Mouse (Mus musculus) ES-E14 (cell line): Measurements from ENCODE around the gene Pxdc1. TPM values are rescaled to one million over a fixed set of nuclear protein-coding genes. Genes with fewer than 3 reads are reported as not detected.

Source experiments
- DNase-seq: peaks from one replicate; pipeline ENCODE4 v3.0.0-alpha.2; 2013; ENCODE audit warnings: low read depth, low spot score
- H3K27ac ChIP-seq: 2 replicates; pipeline ENCODE4 v1.5.1; 2012; ENCODE audit warnings: low read depth, mild to moderate bottlenecking, low read length, moderate library complexity, mixed read lengths; ENCODE audit not compliant: poor library complexity, insufficient read depth, severe bottlenecking
- H3K36me3 ChIP-seq: 2 replicates; pipeline ENCODE4 v1.6.1; 2012; ENCODE audit warnings: mild to moderate bottlenecking, low read length, moderate library complexity, mixed read lengths; ENCODE audit not compliant: control insufficient read depth, poor library complexity, insufficient read depth, severe bottlenecking
- H3K4me1 ChIP-seq, 2 experiments: fragments of 150-350 bp in 1 of 2; sonication (generic) in 1 of 2; 2 replicates each; pipeline ENCODE4 v1.6.1; 2012; ENCODE audit warnings: low read length in 2 of 2, mild to moderate bottlenecking in 1 of 2, mixed read lengths in 1 of 2; ENCODE audit not compliant: control insufficient read depth in 2 of 2, insufficient read depth in 2 of 2, poor library complexity in 1 of 2
- H3K4me3 ChIP-seq, 2 experiments: fragments of 150-350 bp in 1 of 2; sonication (generic) in 1 of 2; 2 replicates each; pipeline ENCODE4 v1.5.1; 2012; ENCODE audit warnings: low read length in 2 of 2, low read depth in 1 of 2, mild to moderate bottlenecking in 1 of 2, mixed read lengths in 1 of 2; ENCODE audit not compliant: insufficient read depth in 1 of 2, poor library complexity in 1 of 2, severe bottlenecking in 1 of 2
- H3K9ac ChIP-seq: 2 replicates; pipeline ENCODE4 v1.6.1; 2012; ENCODE audit warnings: low read depth, mild to moderate bottlenecking, low read length, mixed read lengths; ENCODE audit not compliant: poor library complexity, insufficient read depth, severe bottlenecking
- H3K9me3 ChIP-seq: fragments of 150-350 bp; sonication (generic); 2 replicates; pipeline ENCODE4 v1.6.1; 2012; ENCODE audit warnings: low read depth, mild to moderate bottlenecking, low read length; ENCODE audit not compliant: control insufficient read depth, insufficient read depth
- CHD2 ChIP-seq: IDR thresholded peaks from 2 replicates; pipeline ENCODE4 v1.6.1; 2014; ENCODE audit warnings: mild to moderate bottlenecking, low read depth, low read length, inconsistent platforms
- HCFC1 ChIP-seq: IDR thresholded peaks from 2 replicates; pipeline ENCODE4 v1.6.1; 2012; ENCODE audit warnings: low read length, inconsistent platforms, borderline replicate concordance; ENCODE audit not compliant: insufficient read depth
- MAFK ChIP-seq: IDR thresholded peaks from 2 replicates; pipeline ENCODE4 v1.6.1; 2014; ENCODE audit warnings: mild to moderate bottlenecking, low read depth, low read length, inconsistent platforms; ENCODE audit not compliant: insufficient read depth
- ZC3H11A ChIP-seq: IDR thresholded peaks from 2 replicates; pipeline ENCODE4 v1.6.1; 2012; ENCODE audit warnings: low read depth, mild to moderate bottlenecking, inconsistent platforms, low read length, borderline replicate concordance
- ZNF384 ChIP-seq: IDR thresholded peaks from 2 replicates; pipeline ENCODE4 v1.6.1; 2012; ENCODE audit warnings: low read depth, low read length, inconsistent platforms
- in situ Hi-C, 2 experiments: fragments of 600-800 bp; cut with MboI; formaldehyde crosslinking; loops; one replicate each; pipeline ENCODE4 v1.15.1; 2025; ENCODE audit warnings: low sequenced_read_pairs in 2 of 2, inconsistent platforms in 1 of 2; ENCODE audit not compliant: unreplicated experiment in 2 of 2
- total RNA-seq: library from RNA; depleted of rRNA; stranded (reverse); fragments of 300-350 nt; gene quantifications from 2 replicates; pipeline ENCODE4 v1.2.3, GENCODE M21; 2012

Gene Pxdc1
- total RNA-seq, 1 experiment = 16.6 TPM

DNA sequence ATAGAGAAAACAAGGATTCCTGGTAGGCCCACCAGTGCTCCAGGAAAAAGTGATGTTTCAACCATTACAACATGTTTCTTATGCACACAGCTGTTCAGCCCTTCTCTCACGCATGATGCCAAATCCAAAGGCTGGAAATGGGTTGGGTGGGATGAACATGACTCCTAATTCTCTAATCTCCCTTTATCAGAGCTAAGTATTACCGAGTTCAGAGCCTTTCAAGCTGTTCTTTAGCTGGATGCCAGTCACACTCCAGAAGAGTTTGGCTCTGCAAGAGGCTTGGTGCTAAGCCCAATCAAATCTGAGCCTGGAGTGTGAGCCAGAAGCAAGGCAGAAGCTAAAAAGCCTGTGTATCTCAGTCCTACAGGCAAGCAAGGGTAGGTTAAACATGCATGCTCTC, 40.9 kb downstream of the Pxdc1 start:
- in situ Hi-C loops = no loop called here
- H3K27ac ChIP-seq = no peak overlapping the region
- no peaks in the 10 kb centered on the region for H3K36me3 ChIP-seq
- no peak overlapping the region for H3K4me3 ChIP-seq
- no peaks in the 10 kb centered on the region for H3K4me1 ChIP-seq
- no peak for TF ChIP-seq HCFC1
- no peak for DNase-seq
- H3K9me3 ChIP-seq = no peaks in the 10 kb centered on the region
- H3K9ac ChIP-seq = no peak overlapping the region

DNA sequence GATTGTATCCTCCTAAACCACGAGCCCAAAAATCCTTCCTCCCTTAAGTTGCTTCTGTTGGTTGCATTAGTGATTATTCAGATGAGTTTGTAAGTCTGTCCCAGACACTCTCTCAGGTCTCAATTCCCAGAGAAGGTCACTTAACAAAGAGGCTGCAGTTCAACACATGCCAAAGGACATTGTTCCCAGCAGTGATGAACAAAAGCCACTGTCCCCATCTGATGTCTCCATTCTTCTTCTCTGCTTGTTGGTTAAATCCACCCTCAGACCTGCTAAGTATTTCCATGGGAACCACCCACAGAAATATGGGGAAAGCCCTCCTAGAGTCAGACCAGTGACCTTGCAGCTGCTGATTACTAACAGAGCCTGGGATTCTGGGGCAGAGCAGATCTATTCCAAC, 43.6 kb downstream of the Pxdc1 start:
- peak; percentile 24 for DNase-seq
- Histone ChIP-seq H3K36me3 (no peaks in the 10 kb centered on the region), H3K9ac (no peak overlapping the region), H3K4me3 (no peak overlapping the region), H3K27ac (no peak overlapping the region), H3K4me1 (peaks cover 0 to 3% of the 10 kb centered on the region in 2 experiments; a peak in 1 of 4 replicates), H3K9me3 (no peaks in the 10 kb centered on the region)
- TF ChIP-seq ZC3H11A = no peak
- in situ Hi-C loops = no loop called here

DNA sequence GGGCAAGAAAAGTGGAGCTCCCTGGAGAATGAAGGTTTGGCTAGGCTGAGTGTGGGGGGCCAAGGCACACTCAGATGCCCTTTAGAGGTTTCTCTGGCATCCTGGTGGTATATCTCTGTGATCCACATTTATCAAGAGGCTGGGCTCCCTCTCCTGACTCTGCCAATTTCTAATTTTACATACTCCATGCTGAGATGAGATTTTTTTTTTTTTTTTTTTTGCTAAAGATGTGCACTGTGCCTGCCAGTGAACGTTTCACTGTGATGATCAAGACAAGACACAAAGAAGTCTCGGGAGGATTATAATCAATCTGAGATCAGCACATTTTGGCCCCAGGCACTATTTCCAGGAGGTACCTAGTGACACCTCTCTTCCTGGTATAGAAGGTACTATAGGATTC, 46.2 kb downstream of the Pxdc1 start:
- in situ Hi-C loops = no loop called here

DNA sequence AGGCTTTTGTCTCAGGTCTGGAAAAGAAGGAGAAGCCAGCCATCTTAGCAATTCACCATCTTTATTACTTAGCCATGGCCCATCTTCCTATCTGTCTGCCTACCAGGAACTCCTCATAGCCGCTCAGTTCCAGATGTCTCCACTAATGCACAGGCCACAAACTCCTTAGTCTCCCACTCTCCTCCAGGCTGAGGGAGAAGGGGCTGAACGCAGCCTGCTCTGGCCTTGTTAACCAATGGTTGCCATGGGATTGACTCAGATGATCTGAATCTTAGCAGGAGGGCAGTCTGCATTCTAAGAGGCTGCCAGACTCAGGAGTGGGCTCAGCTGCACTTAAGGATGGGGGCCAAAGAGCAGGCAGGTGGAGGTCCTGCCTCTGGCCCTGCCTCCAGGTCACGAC, 47.4 kb downstream of the Pxdc1 start:
- no peak for DNase-seq
- Histone ChIP-seq H3K9me3 (no peaks in the 10 kb centered on the region), H3K9ac (no peak overlapping the region), H3K36me3 (no peaks in the 10 kb centered on the region), H3K27ac (no peak overlapping the region), H3K4me1 (peaks cover 0 to 3% of the 10 kb centered on the region in 2 experiments; a peak in 1 of 4 replicates), H3K4me3 (no peak overlapping the region)
- in situ Hi-C loops = no loop called here
- TF ChIP-seq ZC3H11A (no peak), HCFC1 (no peak), ZNF384 (no peak), MAFK (no peak), CHD2 (no peak)

More for the DNA sequence above, 46.2 kb downstream of the Pxdc1 start:
- TF ChIP-seq CHD2 (no peak), HCFC1 (no peak), MAFK (no peak), ZNF384 (no peak), ZC3H11A (no peak)
- no peak overlapping the region for H3K27ac ChIP-seq
- H3K9me3 ChIP-seq = no peaks in the 10 kb centered on the region
- H3K4me3 ChIP-seq = no peak overlapping the region
- H3K36me3 ChIP-seq = no peaks in the 10 kb centered on the region
- no peak for DNase-seq
- H3K4me1 ChIP-seq = peaks cover 0 to 3% of the 10 kb centered on the region in 2 experiments; a peak in 1 of 4 replicates
- no peak overlapping the region for H3K9ac ChIP-seq

DNA sequence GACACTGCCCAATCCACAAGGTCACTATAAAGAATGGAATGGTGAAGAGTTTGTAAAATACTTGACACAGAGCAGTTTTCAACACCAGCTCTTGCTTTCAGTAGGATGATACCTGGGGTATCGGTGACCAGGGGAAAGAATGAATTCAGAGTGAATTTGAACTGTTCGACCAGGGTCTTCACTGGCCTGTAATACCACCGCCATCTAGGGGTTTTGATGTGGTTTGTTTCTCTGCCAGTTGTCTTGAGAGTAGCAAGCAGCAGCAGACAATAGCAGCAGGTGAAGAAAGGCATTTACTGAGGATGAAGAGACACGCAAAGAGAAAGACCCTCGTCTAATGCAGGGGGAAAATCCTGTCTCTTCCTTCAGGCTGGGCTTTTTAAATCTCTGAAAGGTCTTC, 48.1 kb downstream of the Pxdc1 start:
- Histone ChIP-seq H3K9ac (no peak overlapping the region), H3K27ac (no peak overlapping the region), H3K4me1 (peaks cover 0 to 3% of the 10 kb centered on the region in 2 experiments; a peak in 1 of 4 replicates), H3K9me3 (no peaks in the 10 kb centered on the region), H3K4me3 (no peak overlapping the region), H3K36me3 (no peaks in the 10 kb centered on the region)
- in situ Hi-C loops = no loop called here
- no peak for DNase-seq
- no peak for TF ChIP-seq CHD2
- TF ChIP-seq HCFC1 = no peak
- TF ChIP-seq MAFK = no peak
- TF ChIP-seq ZC3H11A = 0 out of 2 replicates have a peak, but pooled peaks have one; percentile 4
- no peak for TF ChIP-seq ZNF384
